Mouse (Mus musculus) liver, postnatal 0 days (tissue): ENCODE data around the gene Gm10273.

Experiments
- CTCF ChIP-seq: sonication (generic); IDR thresholded peaks from 2 replicates; pipeline ENCODE4 v1.5.1; 2016; ENCODE audit warnings: antibody characterized with exemption, low read depth
- EP300 ChIP-seq: IDR thresholded peaks from 2 replicates; pipeline ENCODE4 v1.6.1; 2016; ENCODE audit warnings: antibody characterized with exemption, low read depth, mild to moderate bottlenecking

DNA sequence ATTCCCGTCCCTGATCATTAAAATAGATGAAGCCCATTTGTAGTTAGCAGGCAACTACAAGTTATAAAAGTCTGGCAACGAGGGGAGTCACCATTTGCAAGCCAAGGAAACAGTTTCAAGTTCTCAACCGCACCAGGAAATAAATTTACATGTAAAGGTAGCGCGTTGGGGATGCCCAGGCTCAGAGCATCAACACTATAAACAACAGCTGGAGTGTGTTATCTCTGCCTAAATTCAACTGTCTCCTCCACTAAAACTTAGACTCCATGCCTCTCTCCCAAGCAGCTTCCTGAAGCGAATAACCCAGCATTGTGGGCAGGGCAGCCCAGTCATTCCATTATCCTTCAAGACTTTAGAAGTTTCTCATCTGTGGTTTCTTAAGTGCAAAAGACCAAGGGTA is 13.1 kb downstream of the Gm10273 start:
- no peak for TF ChIP-seq CTCF
- no peak for TF ChIP-seq EP300
